Mouse (Mus musculus) kidney, adult 2 months (tissue): Measurements from ENCODE around the gene Trim44. TPM values are rescaled to one million over a fixed set of nuclear protein-coding genes. Genes with fewer than 3 reads are reported as not detected.

Experiments used
- DNase-seq: peaks from one replicate; pipeline ENCODE4 v3.0.0; 2021
- H3K27ac ChIP-seq: fragments of 200-500 bp; 2 replicates; pipeline ENCODE4 v1.5.1; 2012; ENCODE audit warnings: low read depth, low read length, control low read depth, inconsistent platforms; ENCODE audit not compliant: insufficient read depth
- H3K27me3 ChIP-seq: fragments of 200-500 bp; replicated peaks from 2 replicates; pipeline ENCODE4 v1.6.1; 2012; ENCODE audit warnings: mild to moderate bottlenecking, moderate library complexity, low read length, inconsistent platforms; ENCODE audit not compliant: control insufficient read depth, insufficient read depth
- H3K36me3 ChIP-seq: fragments of 200-500 bp; 2 replicates; pipeline ENCODE4 v1.6.1; 2012; ENCODE audit warnings: mild to moderate bottlenecking, moderate library complexity, low read length, inconsistent platforms; ENCODE audit not compliant: control insufficient read depth, insufficient read depth
- H3K4me1 ChIP-seq: fragments of 200-500 bp; 2 replicates; pipeline ENCODE4 v1.6.1; 2011; ENCODE audit warnings: low read length; ENCODE audit not compliant: control insufficient read depth, insufficient read depth
- H3K4me3 ChIP-seq: fragments of 200-500 bp; 2 replicates; pipeline ENCODE4 v1.5.1; 2011; ENCODE audit warnings: mild to moderate bottlenecking, low read depth, low read length, control low read depth; ENCODE audit not compliant: insufficient read depth
- CTCF ChIP-seq: fragments of 200-500 bp; conservative IDR thresholded peaks from 2 replicates; pipeline ENCODE4 v1.5.1; 2011; ENCODE audit warnings: low read depth, mild to moderate bottlenecking, control low read depth, low read length, moderate library complexity, mixed read lengths; ENCODE audit not compliant: insufficient read depth, insufficient read length
- POLR2A ChIP-seq: fragments of 200-500 bp; IDR thresholded peaks from one replicate; pipeline ENCODE4 v1.6.1; 2011; ENCODE audit warnings: low read depth, low read length, control low read depth
- WGBS: fragments of 180-500 bp; shearing (Covaris S2); methylation state at CpG from one replicate; pipeline ENCODE4 v1.1.7; 2018; 5-methylcytosine and 5-hydroxymethylcytosine counted together
- polyA plus RNA-seq: library from polyadenylated mRNA; depleted of rRNA; stranded (reverse); fragments of >200 nt; gene quantifications from 2 replicates; pipeline ENCODE4 v1.2.3, GENCODE M21; 2012

Trim44 gene
- polyA plus RNA-seq, 1 experiment = 35.6 TPM

GRCm38 (mm10) chr2:102385328-102385902 lies 22.2 kb downstream of the Trim44 start:
- Histone ChIP-seq H3K4me1 (peaks cover 31% of the 10 kb centered on the region), H3K27me3 (no peaks in the 10 kb centered on the region), H3K36me3 (no peaks in the 10 kb centered on the region; the same call in 1 of the 2 replicates), H3K4me3 (no peak overlapping the region), H3K27ac (no peak overlapping the region)
- DNase-seq = no peak
- no peak for TF ChIP-seq POLR2A
- no peak for TF ChIP-seq CTCF

- Histone ChIP-seq H3K27ac (peak overlapping the region; percentile 84), H3K27me3 (no peaks in the 10 kb centered on the region), H3K36me3 (no peaks in the 10 kb centered on the region; the same call in 1 of the 2 replicates), H3K4me1 (peaks cover 35% of the 10 kb centered on the region), H3K4me3 (no peak overlapping the region)
- WGBS = 20% methylated on average over 1 of the region's 1 CpGs
- no peak for TF ChIP-seq CTCF
- no peak for TF ChIP-seq POLR2A
- peak; percentile 86 for DNase-seq
These were observed 23.1 kb downstream of the Trim44 start for GRCm38 (mm10) chr2:102384496-102384895.

GRCm38 (mm10) chr2:102384057-102384456 lies 23.6 kb downstream of the Trim44 start:
- H3K4me1 ChIP-seq = peaks cover 38% of the 10 kb centered on the region
- H3K36me3 ChIP-seq = no peaks in the 10 kb centered on the region; the same call in 1 of the 2 replicates
- peak overlapping the region; percentile 84 for H3K27ac ChIP-seq
- no peak overlapping the region for H3K4me3 ChIP-seq
- 29% methylated on average over 2 of the region's 2 CpGs for WGBS
- TF ChIP-seq CTCF (no peak), POLR2A (no peak)
- no peaks in the 10 kb centered on the region for H3K27me3 ChIP-seq
- no peak for DNase-seq

GRCm38 (mm10) chr2:102383069-102383834 lies 24.4 kb downstream of the Trim44 start:
- H3K27me3 ChIP-seq = no peaks in the 10 kb centered on the region
- no peaks in the 10 kb centered on the region; the same call in 1 of the 2 replicates for H3K36me3 ChIP-seq
- peak; percentile 18 for DNase-seq
- peaks cover 42% of the 10 kb centered on the region for H3K4me1 ChIP-seq
- TF ChIP-seq CTCF (no peak), POLR2A (no peak)
- no peak overlapping the region for H3K27ac ChIP-seq
- H3K4me3 ChIP-seq = no peak overlapping the region
- WGBS = 49% methylated on average over 3 of the region's 3 CpGs

- H3K4me3 ChIP-seq = no peak overlapping the region
- 29% methylated on average over 3 of the region's 3 CpGs for WGBS
- TF ChIP-seq CTCF (peak; percentile 31; the same call in 1 of the 2 replicates), POLR2A (no peak)
- no peaks in the 10 kb centered on the region; the same call in 1 of the 2 replicates for H3K36me3 ChIP-seq
- H3K27ac ChIP-seq = no peak overlapping the region
- peaks cover 42% of the 10 kb centered on the region for H3K4me1 ChIP-seq
- no peaks in the 10 kb centered on the region for H3K27me3 ChIP-seq
- DNase-seq = peak; percentile 51
These were observed 25.1 kb downstream of the Trim44 start for GRCm38 (mm10) chr2:102382519-102382918.

GRCm38 (mm10) chr2:102380581-102380980 lies 27.0 kb downstream of the Trim44 start:
- peak; percentile 72 for DNase-seq
- Histone ChIP-seq H3K27ac (peak overlapping the region; percentile 56; the same call in 1 of the 2 replicates), H3K27me3 (no peaks in the 10 kb centered on the region), H3K4me3 (no peak overlapping the region), H3K4me1 (peaks cover 42% of the 10 kb centered on the region), H3K36me3 (no peaks in the 10 kb centered on the region)
- 63% methylated on average over 2 of the region's 2 CpGs for WGBS
- no peak for TF ChIP-seq CTCF
- TF ChIP-seq POLR2A = no peak

- DNase-seq = peak; percentile 40
- 33% methylated on average over 1 of the region's 1 CpGs for WGBS
- H3K4me1 ChIP-seq = peaks cover 32% of the 10 kb centered on the region
- no peak overlapping the region for H3K4me3 ChIP-seq
- H3K36me3 ChIP-seq = no peaks in the 10 kb centered on the region
- H3K27ac ChIP-seq = no peak overlapping the region; the same call in 1 of the 2 replicates
- no peaks in the 10 kb centered on the region for H3K27me3 ChIP-seq
- TF ChIP-seq CTCF = no peak
- no peak for TF ChIP-seq POLR2A
These were observed 28.7 kb downstream of the Trim44 start for GRCm38 (mm10) chr2:102378928-102379327.
